Mouse (Mus musculus): Measurements from ENCODE around the gene Brap.

The Brap gene

GRCm38 (mm10) chr5:121714928-121715327, 54.6 kb downstream of the Brap start:
- no peak for DNase-seq (ENCODE audit: low spot score)

DNA sequence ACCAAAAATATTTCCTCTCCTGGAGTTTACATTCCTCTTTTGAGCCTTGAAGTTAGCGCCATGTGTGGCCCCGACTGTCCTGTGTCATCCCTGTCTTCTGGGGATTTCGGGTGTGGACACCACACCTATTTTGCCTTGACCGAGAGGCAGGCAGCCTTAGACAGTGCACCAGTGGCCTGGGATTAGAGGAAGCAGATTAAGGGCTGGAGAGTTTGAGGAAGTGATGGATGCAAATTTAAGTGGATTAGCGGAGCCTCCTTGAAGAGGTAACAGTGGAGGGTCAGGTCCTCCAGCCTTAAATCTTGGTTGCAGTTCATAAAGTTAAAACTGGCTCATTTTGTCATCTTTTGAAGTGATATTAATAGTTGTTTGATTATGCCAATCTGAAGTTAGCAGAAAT, 58.1 kb downstream of the Brap start:
- DNase-seq (ENCODE audit: low spot score): no peak

GRCm38 (mm10) chr5:121720888-121721585, 60.7 kb downstream of the Brap start:
- DNase-seq (ENCODE audit: low spot score): no peak

GRCm38 (mm10) chr5:121721841-121722240, 61.5 kb downstream of the Brap start:
- no peak for DNase-seq (ENCODE audit: low spot score)

DNA sequence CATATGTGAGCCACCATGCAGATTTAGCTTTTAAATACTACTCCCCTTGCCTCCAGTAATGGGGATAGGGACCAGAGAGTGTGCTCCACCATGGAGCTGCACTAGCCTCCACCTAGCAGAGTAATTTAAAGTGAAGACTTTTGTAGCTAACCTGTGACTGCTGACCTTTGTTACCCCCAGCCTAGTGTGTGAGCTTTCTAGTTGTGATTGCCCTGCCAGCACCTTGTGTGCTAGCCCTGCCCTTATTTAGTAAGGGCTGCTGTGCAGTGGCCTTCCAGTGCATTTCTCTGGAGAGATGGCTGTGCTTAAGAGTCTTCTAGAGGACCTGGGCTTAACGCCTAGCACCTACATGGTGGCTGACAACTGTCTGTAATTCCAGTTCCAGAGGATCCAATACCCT, 64.3 kb downstream of the Brap start:
- no peak for DNase-seq (ENCODE audit: low spot score)

DNA sequence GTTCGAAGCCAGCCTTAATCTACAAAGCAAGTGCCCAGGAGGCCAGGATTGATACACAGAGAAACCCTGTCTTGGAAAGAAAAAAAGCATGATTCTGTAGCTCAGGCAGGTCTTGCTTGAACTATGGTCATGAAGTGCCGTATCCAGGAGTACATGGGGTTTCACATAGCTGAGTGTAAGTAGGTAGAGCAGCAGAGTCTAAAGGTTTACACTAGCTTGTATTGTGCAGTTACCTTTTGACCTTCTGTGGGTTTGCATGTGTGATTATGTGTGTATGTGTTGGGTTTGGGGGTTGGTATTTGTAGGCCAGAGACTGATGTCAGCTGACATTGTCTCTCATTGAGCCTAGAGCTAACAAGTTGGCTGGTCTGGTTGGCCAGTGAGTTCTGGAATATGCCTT, 69.7 kb downstream of the Brap start:
- DNase-seq (ENCODE audit: low spot score): no peak

- DNase-seq (ENCODE audit: low spot score): no peak
Observed at GRCm38 (mm10) chr5:121736641-121737040, 76.3 kb downstream of the Brap start.

All from embryo, embryonic 10.5 days (tissue).